Mouse (Mus musculus) c-Kit-negative CD71-positive TER-119-positive erythroid progenitor cells, embryonic 14.5 days (primary cell): ENCODE measurements around the gene Catsperg1.
"Not testable (repeated sequence)": the region's sequence is repeated elsewhere in the genome, so short reads cannot be mapped to it uniquely, and the experiment has no call there.

Experiments
- DNase-seq: peaks from one replicate; pipeline ENCODE4 v3.0.0-alpha.2; 2013; ENCODE audit warnings: low read depth, low spot score

Catsperg1 gene

DNA sequence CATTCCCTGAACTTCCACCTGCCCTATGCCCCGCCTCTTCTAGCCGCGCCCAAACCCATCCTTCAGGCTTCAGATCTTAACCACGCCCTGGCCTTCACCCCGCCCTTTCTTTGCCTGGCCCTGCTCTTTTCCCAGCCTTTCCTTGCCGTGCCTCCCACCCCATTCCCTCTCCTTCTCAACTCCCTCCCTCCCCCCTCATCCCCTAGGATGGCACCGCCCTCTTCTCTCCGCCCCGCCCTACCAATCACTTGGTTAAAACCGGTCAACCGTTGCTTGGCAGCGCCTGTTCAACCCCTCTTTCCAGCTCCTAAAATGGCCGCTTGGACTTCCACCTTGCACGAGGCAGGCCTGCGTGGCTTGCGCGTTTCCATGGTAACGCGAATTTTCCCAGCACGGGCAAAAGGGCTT is at the start of gene Catsperg1:
TSS of gene Catsperg1 (minus strand) at position 361 of the 408 bp plus-strand sequence.
- no peak for DNase-seq

- DNase-seq, result no peak
Measured at GRCm38 (mm10) chr7:29262151-29262550, 48.3 kb upstream of the Catsperg1 start.

DNA sequence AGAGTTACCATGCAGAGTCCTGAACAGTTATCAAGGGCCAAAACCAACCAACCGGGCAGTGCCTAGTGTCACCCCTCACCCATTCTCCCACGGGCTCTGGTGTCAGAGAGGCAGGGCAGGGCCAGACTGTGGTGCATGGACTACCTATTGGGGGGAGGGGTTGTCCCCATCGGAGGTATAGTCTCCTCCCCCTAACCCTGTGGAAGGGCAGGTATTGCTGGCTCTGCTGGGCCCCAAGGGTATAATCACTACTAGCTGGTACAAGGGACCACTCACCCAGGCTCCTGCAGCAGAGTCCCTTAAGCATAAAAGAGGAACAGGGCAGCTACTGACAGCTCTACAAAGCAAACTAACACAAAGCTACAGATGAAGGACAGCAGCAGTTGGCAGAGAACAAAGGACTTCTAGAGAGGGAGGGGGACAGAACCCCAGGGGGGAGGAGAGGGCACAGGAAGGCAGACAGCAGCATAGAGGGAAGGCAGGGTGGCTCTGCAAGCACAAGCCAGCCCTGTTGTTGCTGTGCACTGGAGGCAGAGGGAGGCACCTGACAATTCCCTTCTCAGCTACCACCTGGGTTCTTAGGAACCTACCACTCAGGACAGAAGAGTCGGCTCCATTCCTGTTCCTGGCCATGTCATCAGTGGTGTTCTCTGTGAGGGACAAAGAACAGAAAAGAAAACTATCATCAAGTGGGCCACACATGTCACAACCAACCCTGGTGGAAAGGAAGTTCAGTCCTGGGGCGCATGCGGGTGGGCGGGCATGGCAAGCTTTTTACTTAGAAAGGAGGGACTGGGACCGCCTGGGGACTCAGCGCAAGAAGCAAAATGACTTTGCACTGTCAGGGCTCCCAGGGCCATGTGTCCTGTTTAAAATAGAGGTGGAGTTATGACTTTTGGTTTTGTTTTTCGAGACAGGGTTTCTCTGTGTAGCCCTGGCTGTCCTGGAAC is 46.2 kb upstream of the Catsperg1 start:
- no peak for DNase-seq

DNA sequence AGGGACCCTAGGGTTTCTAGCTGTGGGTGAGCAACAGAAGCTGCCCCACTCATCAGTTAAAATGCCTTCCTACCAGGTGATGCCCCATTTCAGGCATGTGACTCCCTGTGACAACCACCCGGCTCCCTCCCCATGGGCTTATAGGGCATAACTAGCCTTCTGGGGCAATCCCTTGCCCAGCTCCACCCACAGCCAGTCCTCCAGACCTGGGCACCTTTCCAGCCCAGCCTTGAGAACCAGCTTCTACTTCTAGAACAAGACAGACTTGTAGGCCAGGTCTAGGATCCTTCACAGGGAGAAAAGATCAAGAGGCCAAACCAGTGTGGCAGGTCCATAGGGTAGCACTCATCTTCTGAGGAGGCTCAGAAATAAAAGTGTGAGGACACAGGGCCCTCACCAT is 43.5 kb upstream of the Catsperg1 start:
- DNase-seq, result no peak

DNA sequence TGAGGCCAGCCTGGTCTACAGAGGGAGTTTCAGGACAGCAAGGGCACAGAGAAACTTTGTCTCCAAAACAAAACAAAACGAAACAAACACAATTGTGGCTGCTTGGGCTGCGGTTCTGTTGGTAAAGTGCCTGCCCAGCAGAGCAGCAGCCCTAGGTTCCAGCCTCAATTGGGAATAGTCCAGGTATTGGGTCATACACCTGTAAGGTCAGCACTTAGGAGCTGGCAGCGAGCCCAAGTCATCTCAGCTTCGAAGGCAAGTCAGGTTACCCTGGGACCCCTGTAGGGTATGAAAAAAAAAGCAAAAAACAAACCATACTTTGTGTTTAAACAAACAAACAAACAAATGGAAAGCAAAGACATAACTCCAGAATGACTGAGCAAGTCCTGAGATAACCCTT is 42.0 kb upstream of the Catsperg1 start:
- DNase-seq, result no peak

DNA sequence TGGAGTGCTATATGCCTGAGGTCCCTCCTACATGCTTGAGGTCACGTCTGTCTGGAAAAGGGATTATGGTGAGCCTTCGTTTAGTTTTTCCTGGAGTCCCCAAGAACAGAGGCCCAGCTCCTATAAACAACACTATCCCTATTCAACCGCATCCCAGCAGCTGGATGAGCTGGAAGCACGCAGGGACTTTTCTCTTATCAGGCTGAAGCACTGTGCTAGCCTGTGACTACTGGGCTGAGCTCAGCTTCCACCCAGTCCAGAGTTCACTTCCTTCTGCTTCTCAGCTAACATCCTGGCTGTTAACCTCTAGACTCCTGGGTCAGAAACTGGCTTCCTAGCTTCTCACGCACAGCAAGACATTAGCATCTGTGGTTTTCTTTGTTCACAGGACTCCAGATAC is 40.0 kb upstream of the Catsperg1 start:
- no peak for DNase-seq

- no peak for DNase-seq
Measured at GRCm38 (mm10) chr7:29251166-29251565, 37.3 kb upstream of the Catsperg1 start.

GRCm38 (mm10) chr7:29248261-29248841 is 34.5 kb upstream of the Catsperg1 start, which contains the start of gene 2200002D01Rik:
Gene 2200002D01Rik (minus strand): TSS chr7:29248466.
- DNase-seq, result no peak

DNA sequence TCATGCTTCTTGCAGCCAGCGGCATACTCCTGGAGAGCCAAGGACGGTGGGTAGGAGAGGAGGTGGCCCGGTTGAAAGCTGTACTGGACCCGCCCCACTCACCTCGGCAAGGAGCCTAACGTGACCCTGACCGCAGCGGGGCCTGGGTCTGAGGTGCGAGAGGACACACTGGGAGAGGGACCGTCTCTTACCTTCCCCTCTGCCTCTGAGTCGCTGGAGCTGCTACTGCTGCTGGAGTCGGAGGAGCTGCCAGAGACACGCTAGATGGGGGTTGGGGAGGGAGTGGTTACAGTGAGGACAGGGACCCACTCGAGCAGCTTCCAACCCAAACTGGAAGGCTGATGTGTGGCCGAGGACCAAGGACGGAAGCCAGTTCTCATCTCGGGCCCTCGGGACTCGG is 33.9 kb upstream of the Catsperg1 start:
- DNase-seq, result no peak

GRCm38 (mm10) chr7:29247314-29247700 is 33.5 kb upstream of the Catsperg1 start:
- DNase-seq, result peak; percentile 50

GRCm38 (mm10) chr7:29246619-29247313 is 32.9 kb upstream of the Catsperg1 start:
- no peak for DNase-seq

DNA sequence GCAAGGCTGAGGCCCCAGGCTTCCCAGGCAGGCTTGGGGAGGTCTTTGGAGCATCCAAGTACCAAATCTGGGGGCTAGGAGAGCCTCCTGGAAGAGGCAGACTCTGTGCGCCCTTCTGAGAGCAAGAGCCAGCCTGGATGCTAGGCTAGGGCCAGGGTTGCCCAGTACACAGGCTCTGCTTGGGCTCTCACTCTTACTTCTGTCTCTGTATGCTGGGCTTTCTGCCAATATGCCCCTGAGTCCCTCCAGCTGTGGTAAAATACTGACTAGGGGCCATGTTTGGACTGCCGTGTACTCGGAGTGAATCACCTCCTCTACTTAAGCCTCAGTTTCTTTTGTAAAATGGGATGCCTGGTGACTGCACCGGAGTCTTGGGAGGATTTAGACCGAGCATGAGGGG is 32.2 kb upstream of the Catsperg1 start:
- DNase-seq, result no peak

- no peak for DNase-seq
Measured at GRCm38 (mm10) chr7:29244732-29245416, 31.0 kb upstream of the Catsperg1 start.

- DNase-seq, result peak; percentile 99
Measured at GRCm38 (mm10) chr7:29238019-29238967, 24.5 kb upstream of the Catsperg1 start, which contains the start of gene Yif1b. Gene Yif1b (plus strand): TSS chr7:29238329.

DNA sequence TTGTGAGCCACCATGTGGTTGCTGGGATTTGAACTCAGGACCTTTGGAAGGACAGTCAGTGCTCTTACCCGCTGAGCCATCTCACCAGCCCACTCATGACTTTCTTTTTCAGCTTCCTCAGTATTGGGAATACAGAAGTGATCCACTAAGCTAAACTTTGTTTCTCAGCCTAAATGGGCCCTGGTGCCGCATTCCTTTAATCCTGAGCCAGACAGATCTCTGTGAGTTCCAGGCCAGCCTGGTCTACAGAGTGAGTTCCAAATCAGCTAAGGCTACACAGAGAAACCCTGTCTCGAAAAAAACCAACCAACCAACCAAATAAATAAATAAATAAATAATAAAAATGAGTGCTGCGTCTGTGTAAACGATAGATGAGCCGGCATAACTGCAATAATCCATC is 23.8 kb upstream of the Catsperg1 start:
- DNase-seq, result not testable (repeated sequence)

DNA sequence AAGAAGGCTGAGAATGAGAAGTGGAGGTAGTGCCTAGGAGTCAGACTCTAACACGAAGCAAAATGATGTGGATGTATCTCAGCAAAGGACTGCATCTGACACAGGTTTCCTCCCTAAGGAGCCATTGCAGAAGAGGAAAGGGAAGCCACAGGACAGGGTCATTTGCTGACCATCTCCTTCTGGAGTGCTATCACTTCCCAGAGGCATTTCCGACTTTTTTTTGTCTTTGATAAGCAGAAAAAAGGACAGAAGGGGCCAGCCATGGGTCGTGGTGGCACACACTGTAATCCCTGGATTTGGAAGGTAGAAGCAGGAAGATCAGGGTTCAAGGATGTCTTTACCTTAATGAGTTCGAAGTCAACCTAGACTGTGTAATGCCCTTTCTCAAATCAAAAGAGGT is 22.8 kb upstream of the Catsperg1 start:
- no peak for DNase-seq

- no peak for DNase-seq
Measured at GRCm38 (mm10) chr7:29234661-29235060, 20.8 kb upstream of the Catsperg1 start.

DNA sequence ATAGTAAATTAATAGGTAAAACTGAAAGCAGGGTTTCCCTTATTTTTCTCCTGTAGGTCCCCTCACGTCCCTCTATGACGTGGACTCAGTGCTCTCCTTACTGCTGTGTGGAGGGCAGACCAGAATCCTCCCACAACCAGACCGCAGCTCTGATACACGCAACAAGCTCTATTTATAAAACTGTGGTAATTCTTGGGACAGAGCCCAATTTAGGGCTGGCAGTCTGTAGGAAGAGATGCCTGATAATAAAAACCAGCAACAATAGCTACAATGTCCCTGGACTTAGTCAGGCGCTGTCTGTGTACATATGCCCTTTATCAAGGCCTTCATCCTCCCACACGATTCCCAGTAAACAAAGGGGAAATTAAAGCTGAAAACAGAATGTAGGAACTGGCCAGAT is 19.9 kb upstream of the Catsperg1 start:
- DNase-seq, result no peak

DNA sequence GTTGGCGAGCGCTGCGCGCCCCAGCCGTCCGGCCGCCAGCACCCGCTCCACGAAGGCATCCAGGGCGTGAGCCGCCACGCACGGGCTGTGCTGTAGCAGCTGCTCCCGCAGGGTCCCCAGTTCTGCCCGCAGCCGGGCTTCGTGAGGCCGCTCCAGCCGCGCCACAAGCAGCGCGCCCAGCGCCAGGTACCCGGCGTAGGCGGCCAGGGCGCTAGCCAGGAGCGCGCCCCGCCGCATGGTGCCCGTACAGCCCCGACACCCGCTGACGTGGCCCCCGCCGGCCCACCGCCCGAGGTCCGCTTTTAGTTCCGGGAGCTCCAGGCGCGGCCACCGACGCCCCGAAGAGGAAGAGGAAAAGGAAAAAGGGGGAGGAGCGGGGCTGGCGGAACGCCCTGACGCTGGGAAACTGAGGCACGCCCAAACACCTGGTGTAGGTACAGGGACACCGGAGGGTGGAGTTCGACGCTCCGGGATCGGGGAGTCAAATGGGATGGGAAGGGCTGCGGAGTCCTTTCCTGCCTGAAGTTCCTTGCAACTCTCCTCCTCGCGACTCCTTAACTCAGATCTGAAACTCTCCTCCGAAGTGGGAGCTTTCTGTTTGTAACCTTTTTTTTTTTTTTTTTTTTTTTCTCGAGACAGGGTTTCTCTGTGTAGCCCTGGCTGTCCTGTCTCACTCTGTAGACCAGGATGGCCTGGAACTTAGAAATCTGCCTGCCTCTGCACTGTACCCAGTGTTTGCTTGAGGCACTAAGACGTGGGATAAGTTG is 18.6 kb upstream of the Catsperg1 start, which contains the start of gene Kcnk6:
TSS of gene Kcnk6 (minus strand) at position 269 of the 767 bp plus-strand sequence.
- no peak for DNase-seq

GRCm38 (mm10) chr7:29231517-29231916 is 17.7 kb upstream of the Catsperg1 start:
- no peak for DNase-seq
